Mouse (Mus musculus): ENCODE data around the gene Lnx2. TPM values are rescaled to one million over a fixed set of nuclear protein-coding genes. Genes with fewer than 3 reads are reported as not detected.

Lnx2 gene
- polyA plus RNA-seq, 1 experiment from 2014 or later, result 10.2 TPM

GRCm38 (mm10) chr5:147035301-147035700 lies 41.1 kb downstream of the Lnx2 start:
- peaks cover 44% of the 10 kb centered on the region for H3K36me3 ChIP-seq (ENCODE audit: control insufficient read depth, insufficient read depth)
- H3K4me1 ChIP-seq (replicated peaks; ENCODE audit: control insufficient read depth, insufficient read depth, low read length), result no peaks in the 10 kb centered on the region; the same call in 1 of the 2 replicates
- ATAC-seq, result no peak
- no peak overlapping the region for H3K4me2 ChIP-seq (replicated peaks; ENCODE audit: low read depth)
- H3K9ac ChIP-seq (ENCODE audit: low read depth, low read length), result no peak overlapping the region
- TF ChIP-seq CTCF (IDR thresholded peaks at IDR 0.05; ENCODE audit: low read depth), result no peak
- WGBS, result 68% methylated on average over 6 of the region's 6 CpGs
- no peaks in the 10 kb centered on the region for H3K27me3 ChIP-seq (replicated peaks; ENCODE audit: control insufficient read depth, insufficient read depth, low read length)
- no peak overlapping the region for H3K4me3 ChIP-seq (ENCODE audit: low read depth, low read length)
- H3K27ac ChIP-seq (ENCODE audit: low read depth, low read length), result no peak overlapping the region
- H3K9me3 ChIP-seq (ENCODE audit: control insufficient read depth), result no peaks in the 10 kb centered on the region

- no peak for TF ChIP-seq CTCF (IDR thresholded peaks at IDR 0.05; ENCODE audit: low read depth)
- Histone ChIP-seq H3K9ac (ENCODE audit: low read depth, low read length) (no peak overlapping the region), H3K4me2 (replicated peaks; ENCODE audit: low read depth) (no peak overlapping the region), H3K4me3 (ENCODE audit: low read depth, low read length) (no peak overlapping the region), H3K36me3 (ENCODE audit: control insufficient read depth, insufficient read depth) (peaks cover 39% of the 10 kb centered on the region), H3K27ac (ENCODE audit: low read depth, low read length) (no peak overlapping the region), H3K4me1 (replicated peaks; ENCODE audit: control insufficient read depth, insufficient read depth, low read length) (no peaks in the 10 kb centered on the region; the same call in 1 of the 2 replicates), H3K9me3 (ENCODE audit: control insufficient read depth) (no peaks in the 10 kb centered on the region), H3K27me3 (replicated peaks; ENCODE audit: control insufficient read depth, insufficient read depth, low read length) (no peaks in the 10 kb centered on the region)
- WGBS, result 75% methylated on average over 12 of the region's 12 CpGs
- no peak for ATAC-seq
Measured at GRCm38 (mm10) chr5:147034283-147034682, 42.1 kb downstream of the Lnx2 start.

GRCm38 (mm10) chr5:147033155-147033554 lies 43.2 kb downstream of the Lnx2 start:
- no peak for TF ChIP-seq CTCF (IDR thresholded peaks at IDR 0.05; ENCODE audit: low read depth)
- Histone ChIP-seq H3K4me1 (replicated peaks; ENCODE audit: control insufficient read depth, insufficient read depth, low read length) (no peaks in the 10 kb centered on the region), H3K4me2 (replicated peaks; ENCODE audit: low read depth) (no peak overlapping the region), H3K27me3 (replicated peaks; ENCODE audit: control insufficient read depth, insufficient read depth, low read length) (no peaks in the 10 kb centered on the region), H3K9me3 (ENCODE audit: control insufficient read depth) (no peaks in the 10 kb centered on the region), H3K9ac (ENCODE audit: low read depth, low read length) (no peak overlapping the region), H3K4me3 (ENCODE audit: low read depth, low read length) (no peak overlapping the region), H3K36me3 (ENCODE audit: control insufficient read depth, insufficient read depth) (peaks cover 47% of the 10 kb centered on the region), H3K27ac (ENCODE audit: low read depth, low read length) (no peak overlapping the region)
- WGBS, result 80% methylated on average over 13 of the region's 13 CpGs
- no peak for ATAC-seq

- ATAC-seq, result no peak
- peak overlapping the region; percentile 50 for H3K27ac ChIP-seq (ENCODE audit: low read depth, low read length)
- H3K9me3 ChIP-seq (ENCODE audit: control insufficient read depth), result no peaks in the 10 kb centered on the region
- H3K4me3 ChIP-seq (ENCODE audit: low read depth, low read length), result no peak overlapping the region
- WGBS, result 78% methylated on average over 14 of the region's 14 CpGs
- no peaks in the 10 kb centered on the region for H3K4me1 ChIP-seq (replicated peaks; ENCODE audit: control insufficient read depth, insufficient read depth, low read length)
- H3K27me3 ChIP-seq (replicated peaks; ENCODE audit: control insufficient read depth, insufficient read depth, low read length), result no peaks in the 10 kb centered on the region
- H3K36me3 ChIP-seq (ENCODE audit: control insufficient read depth, insufficient read depth), result peaks cover 66% of the 10 kb centered on the region
- H3K9ac ChIP-seq (ENCODE audit: low read depth, low read length), result no peak overlapping the region
- no peak overlapping the region for H3K4me2 ChIP-seq (replicated peaks; ENCODE audit: low read depth)
- no peak for TF ChIP-seq CTCF (IDR thresholded peaks at IDR 0.05; ENCODE audit: low read depth)
Measured at GRCm38 (mm10) chr5:147031281-147031680, 45.1 kb downstream of the Lnx2 start.

GRCm38 (mm10) chr5:147024331-147025034 lies 51.9 kb downstream of the Lnx2 start:
- Histone ChIP-seq H3K4me2 (replicated peaks; ENCODE audit: low read depth) (no peak overlapping the region), H3K9ac (ENCODE audit: low read depth, low read length) (no peak overlapping the region), H3K27ac (ENCODE audit: low read depth, low read length) (no peak overlapping the region), H3K4me3 (ENCODE audit: low read depth, low read length) (no peak overlapping the region), H3K9me3 (ENCODE audit: control insufficient read depth) (no peaks in the 10 kb centered on the region), H3K27me3 (replicated peaks; ENCODE audit: control insufficient read depth, insufficient read depth, low read length) (no peaks in the 10 kb centered on the region), H3K4me1 (replicated peaks; ENCODE audit: control insufficient read depth, insufficient read depth, low read length) (no peaks in the 10 kb centered on the region), H3K36me3 (ENCODE audit: control insufficient read depth, insufficient read depth) (peaks cover 74% of the 10 kb centered on the region)
- ATAC-seq, result no peak
- no peak for TF ChIP-seq CTCF (IDR thresholded peaks at IDR 0.05; ENCODE audit: low read depth)
- 80% methylated on average over 24 of the region's 24 CpGs for WGBS

- H3K4me1 ChIP-seq (replicated peaks; ENCODE audit: control insufficient read depth, insufficient read depth, low read length), result no peaks in the 10 kb centered on the region
- no peak overlapping the region for H3K4me2 ChIP-seq (replicated peaks; ENCODE audit: low read depth)
- H3K4me3 ChIP-seq (ENCODE audit: low read depth, low read length), result no peak overlapping the region
- H3K9me3 ChIP-seq (ENCODE audit: control insufficient read depth), result no peaks in the 10 kb centered on the region
- peaks cover 74% of the 10 kb centered on the region for H3K36me3 ChIP-seq (ENCODE audit: control insufficient read depth, insufficient read depth)
- WGBS, result 91% methylated on average over 18 of the region's 18 CpGs
- H3K9ac ChIP-seq (ENCODE audit: low read depth, low read length), result no peak overlapping the region
- H3K27me3 ChIP-seq (replicated peaks; ENCODE audit: control insufficient read depth, insufficient read depth, low read length), result no peaks in the 10 kb centered on the region
- H3K27ac ChIP-seq (ENCODE audit: low read depth, low read length), result no peak overlapping the region
- TF ChIP-seq CTCF (IDR thresholded peaks at IDR 0.05; ENCODE audit: low read depth), result no peak
- no peak for ATAC-seq
Measured at GRCm38 (mm10) chr5:147023245-147023970, 53.0 kb downstream of the Lnx2 start.

Measured in intestine, postnatal 0 days (tissue).